Mouse (Mus musculus) lung, embryonic 15.5 days (tissue): ENCODE results near the gene Limk2. TPM values are rescaled to one million over a fixed set of nuclear protein-coding genes. Genes with fewer than 3 reads are reported as not detected.

Source experiments
- ATAC-seq: fragments of 200-750 bp; cut with Nextera tagmentation; 2 replicates; pipeline ENCODE4 v1.8.0; 2017; ENCODE audit warnings: moderate number of reproducible peaks, borderline replicate concordance; ENCODE audit not compliant: low FRiP score, low TSS enrichment; ENCODE audit errors: extremely low read depth
- H3K27ac ChIP-seq: fragments of 300-500 bp; sonication (generic); 2 replicates; pipeline ENCODE4 v1.5.1; 2015; ENCODE audit warnings: moderate library complexity, mild to moderate bottlenecking, inconsistent platforms
- H3K27me3 ChIP-seq: fragments of 300-500 bp; sonication (generic); 2 replicates; pipeline ENCODE4 v1.6.1; 2015; ENCODE audit warnings: inconsistent platforms
- H3K36me3 ChIP-seq: fragments of 300-500 bp; sonication (generic); 2 replicates; pipeline ENCODE4 v1.6.1; 2015; ENCODE audit warnings: inconsistent platforms
- H3K4me1 ChIP-seq: fragments of 300-500 bp; sonication (generic); 2 replicates; pipeline ENCODE4 v1.6.1; 2015; ENCODE audit warnings: inconsistent platforms
- H3K4me2 ChIP-seq: fragments of 300-500 bp; sonication (generic); 2 replicates; pipeline ENCODE4 v1.6.1; 2015; ENCODE audit warnings: inconsistent platforms, mild to moderate bottlenecking, moderate library complexity
- H3K4me3 ChIP-seq: fragments of 300-500 bp; sonication (generic); 2 replicates; pipeline ENCODE4 v1.5.1; 2015; ENCODE audit warnings: mild to moderate bottlenecking, inconsistent platforms
- H3K9ac ChIP-seq: fragments of 300-500 bp; sonication (generic); 2 replicates; pipeline ENCODE4 v1.6.1; 2015; ENCODE audit warnings: inconsistent platforms
- H3K9me3 ChIP-seq: fragments of 300-500 bp; sonication (generic); 2 replicates; pipeline ENCODE4 v1.6.1; 2016; ENCODE audit warnings: inconsistent platforms
- WGBS: fragments of 180-500 bp; shearing (Covaris S2); methylation state at CpG from one replicate; pipeline ENCODE4 v1.1.7; 2015; 5-methylcytosine and 5-hydroxymethylcytosine counted together
- polyA plus RNA-seq: library from polyadenylated mRNA; unstranded; fragments of >200 nt; fragmentation: Nextera tagmentation; extraction: Ambion mirVana; gene quantifications from 2 replicates; pipeline ENCODE4 v1.2.1, GENCODE M21; 2015

Limk2 gene
- polyA plus RNA-seq, 1 experiment from 2014 or later, result 52.0 TPM

DNA sequence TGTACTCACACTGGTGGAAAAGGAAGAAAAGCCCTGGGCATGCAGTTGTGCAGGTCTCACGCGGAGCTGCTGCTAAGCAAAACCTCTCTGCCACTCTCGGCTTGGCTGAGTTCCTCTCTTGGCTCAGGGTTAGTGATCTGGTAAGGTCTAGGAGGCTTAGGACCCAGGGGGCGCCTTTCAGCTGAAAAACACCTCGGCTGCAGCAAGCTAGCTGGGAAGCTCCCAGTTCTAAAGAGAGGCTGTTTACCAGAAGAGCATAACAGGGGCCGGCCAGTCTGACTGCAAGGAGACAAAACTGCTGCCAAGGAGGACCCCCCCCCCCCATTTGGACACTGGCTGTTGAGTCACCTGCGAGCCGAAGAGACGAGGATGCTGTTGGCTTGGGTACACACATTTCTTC lies 78.4 kb downstream of the Limk2 start:
- Histone ChIP-seq H3K4me2 (peak overlapping the region; percentile 97), H3K27ac (peak overlapping the region; percentile 81), H3K27me3 (no peaks in the 10 kb centered on the region), H3K4me1 (peaks cover 39% of the 10 kb centered on the region), H3K4me3 (peak overlapping the region; percentile 47), H3K9ac (peak overlapping the region; percentile 34), H3K9me3 (no peaks in the 10 kb centered on the region), H3K36me3 (no peaks in the 10 kb centered on the region)
- 2% methylated on average over 9 of the region's 9 CpGs for WGBS
- ATAC-seq, result 0 out of 2 replicates have a peak, but pooled peaks have one; percentile 5

GRCm38 (mm10) chr11:3329891-3330451 lies 79.0 kb downstream of the Limk2 start, which contains the start of gene Pik3ip1:
Pik3ip1 (plus strand) TSS chr11:3330401.
- peak within 1 kb of the TSS; percentile 97 for H3K4me2 ChIP-seq
- no peak for ATAC-seq
- peaks cover 33% of the 10 kb centered on the region for H3K4me1 ChIP-seq
- no peaks in the 10 kb centered on the region for H3K36me3 ChIP-seq
- peak within 1 kb of the TSS; percentile 81 for H3K27ac ChIP-seq
- H3K27me3 ChIP-seq, result no peaks in the 10 kb centered on the region
- no peaks in the 10 kb centered on the region for H3K9me3 ChIP-seq
- peak within 1 kb of the TSS; percentile 34 for H3K9ac ChIP-seq
- H3K4me3 ChIP-seq, result peak within 1 kb of the TSS; percentile 47

DNA sequence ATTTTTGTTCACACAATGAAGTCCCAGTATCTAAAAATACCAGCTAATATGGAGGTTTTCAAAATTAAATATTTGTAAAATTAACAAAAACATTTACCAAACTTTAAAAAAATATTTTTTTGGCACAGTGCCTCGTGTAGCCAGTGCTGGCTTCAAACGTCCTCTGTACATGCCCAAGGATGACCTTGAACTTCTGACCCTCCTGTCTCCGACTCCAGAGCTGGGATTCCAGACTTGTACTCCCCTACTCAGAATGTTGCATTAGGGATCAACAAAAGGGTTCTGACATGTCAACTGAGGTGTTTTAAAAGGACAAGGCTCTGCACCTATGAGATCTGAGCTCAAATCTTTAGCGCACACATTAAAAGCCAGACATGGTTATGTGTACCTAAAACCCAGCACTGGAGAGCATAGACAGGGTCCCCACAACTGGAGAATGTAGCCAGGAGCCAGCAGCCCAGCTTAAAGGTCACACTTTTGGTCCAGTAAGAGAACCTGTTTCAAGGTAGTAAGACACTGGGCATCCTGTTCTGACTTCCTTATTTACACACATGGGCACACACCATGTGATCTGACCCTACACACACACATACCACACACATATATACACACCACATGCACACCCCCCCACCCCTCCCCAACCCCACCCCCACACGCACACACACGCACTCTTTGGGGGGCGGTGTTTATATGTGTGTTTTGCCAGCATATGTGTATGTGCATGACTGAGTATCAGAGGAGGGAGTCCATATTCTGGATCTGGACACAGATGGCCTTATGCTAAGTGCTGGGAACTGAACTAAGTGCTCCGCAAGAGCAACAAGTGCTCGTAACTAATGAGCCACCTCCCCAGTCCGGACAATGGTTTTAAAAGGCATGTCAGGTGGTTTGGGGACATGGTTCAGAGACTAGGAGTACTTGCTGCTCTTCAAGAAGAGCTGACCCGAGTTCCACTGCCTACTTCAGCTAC lies 79.9 kb downstream of the Limk2 start:
- H3K9ac ChIP-seq, result no peak overlapping the region
- H3K27me3 ChIP-seq, result no peaks in the 10 kb centered on the region
- 67% methylated on average over 11 of the region's 11 CpGs for WGBS
- ATAC-seq, result no peak
- no peaks in the 10 kb centered on the region for H3K36me3 ChIP-seq
- H3K4me2 ChIP-seq, result no peak overlapping the region
- peaks cover 31% of the 10 kb centered on the region for H3K4me1 ChIP-seq
- H3K9me3 ChIP-seq, result no peaks in the 10 kb centered on the region
- H3K4me3 ChIP-seq, result no peak overlapping the region
- H3K27ac ChIP-seq, result no peak overlapping the region

DNA sequence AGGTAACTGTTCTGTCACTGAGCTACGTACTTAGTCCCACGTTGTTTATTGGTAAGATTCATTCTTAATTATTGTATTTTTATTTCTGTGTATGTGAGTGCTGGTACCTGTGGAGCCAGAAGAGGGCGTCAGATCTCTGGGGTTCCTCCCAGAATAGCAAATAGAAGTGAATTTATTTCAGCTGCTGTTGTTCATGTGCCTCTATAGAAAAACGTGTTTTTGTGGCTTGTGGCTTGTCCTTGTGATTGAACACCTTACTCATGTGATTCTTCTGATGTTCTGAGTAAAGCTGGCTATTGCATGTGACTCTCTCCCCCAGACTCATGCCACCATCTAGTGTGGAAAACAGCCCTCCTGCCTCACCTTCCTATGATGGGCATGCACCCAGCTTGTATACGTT lies 80.7 kb downstream of the Limk2 start:
- no peak overlapping the region for H3K4me2 ChIP-seq
- H3K36me3 ChIP-seq, result no peaks in the 10 kb centered on the region
- 73% methylated on average over 5 of the region's 5 CpGs for whole genome bisulfite sequencing
- peaks cover 31% of the 10 kb centered on the region for H3K4me1 ChIP-seq
- no peak overlapping the region for H3K4me3 ChIP-seq
- H3K27ac ChIP-seq, result no peak overlapping the region
- no peak for ATAC-seq
- no peaks in the 10 kb centered on the region for H3K9me3 ChIP-seq
- no peaks in the 10 kb centered on the region for H3K27me3 ChIP-seq
- H3K9ac ChIP-seq, result no peak overlapping the region

GRCm38 (mm10) chr11:3318286-3318685 lies 90.7 kb downstream of the Limk2 start:
- H3K4me3 ChIP-seq, result no peak overlapping the region
- H3K9ac ChIP-seq, result no peak overlapping the region
- H3K36me3 ChIP-seq, result no peaks in the 10 kb centered on the region; the same call in 1 of the 2 replicates
- no peaks in the 10 kb centered on the region for H3K27me3 ChIP-seq
- H3K4me1 ChIP-seq, result no peaks in the 10 kb centered on the region
- ATAC-seq, result no peak
- no peak overlapping the region for H3K4me2 ChIP-seq
- 89% methylated on average over 3 of the region's 3 CpGs for WGBS
- H3K9me3 ChIP-seq, result no peaks in the 10 kb centered on the region
- H3K27ac ChIP-seq, result no peak overlapping the region

- 33% methylated on average over 2 of the region's 2 CpGs for WGBS
- H3K27me3 ChIP-seq, result no peaks in the 10 kb centered on the region
- no peaks in the 10 kb centered on the region for H3K9me3 ChIP-seq
- H3K36me3 ChIP-seq, result peaks cover 30% of the 10 kb centered on the region
- ATAC-seq, result no peak
- no peak overlapping the region for H3K4me3 ChIP-seq
- no peak overlapping the region for H3K9ac ChIP-seq
- H3K4me1 ChIP-seq, result no peaks in the 10 kb centered on the region
- H3K27ac ChIP-seq, result no peak overlapping the region
- H3K4me2 ChIP-seq, result no peak overlapping the region
Observed at GRCm38 (mm10) chr11:3314148-3314547, 94.8 kb downstream of the Limk2 start.

DNA sequence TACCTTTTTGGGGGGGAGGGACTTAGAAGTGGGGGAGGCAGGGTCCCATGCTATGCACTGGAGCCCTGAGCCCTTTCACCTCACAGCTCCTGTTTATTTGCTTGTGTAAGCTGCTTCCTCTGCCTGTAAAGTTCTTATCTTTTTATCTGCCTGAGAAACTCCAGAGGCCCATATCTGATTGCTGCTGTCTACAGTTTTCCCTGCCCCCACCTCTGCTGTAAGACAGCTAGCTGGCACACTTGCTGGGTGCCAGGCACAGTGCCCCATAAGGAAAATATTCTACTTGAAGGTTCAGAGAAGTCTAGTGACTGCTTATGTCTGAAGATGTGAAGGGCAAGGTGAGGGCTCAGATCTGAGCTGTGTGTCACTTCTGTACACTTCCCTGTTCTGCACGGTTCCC lies 95.7 kb downstream of the Limk2 start:
- 73% methylated on average over 1 of the region's 1 CpGs for WGBS
- Histone ChIP-seq H3K36me3 (peaks cover 38% of the 10 kb centered on the region), H3K9me3 (no peaks in the 10 kb centered on the region), H3K9ac (no peak overlapping the region), H3K27ac (no peak overlapping the region), H3K4me1 (no peaks in the 10 kb centered on the region), H3K4me3 (no peak overlapping the region), H3K4me2 (no peak overlapping the region), H3K27me3 (no peaks in the 10 kb centered on the region)
- no peak; the same call in 1 of the 2 replicates for ATAC-seq

GRCm38 (mm10) chr11:3311586-3312347 lies 97.2 kb downstream of the Limk2 start:
- no peak for ATAC-seq

DNA sequence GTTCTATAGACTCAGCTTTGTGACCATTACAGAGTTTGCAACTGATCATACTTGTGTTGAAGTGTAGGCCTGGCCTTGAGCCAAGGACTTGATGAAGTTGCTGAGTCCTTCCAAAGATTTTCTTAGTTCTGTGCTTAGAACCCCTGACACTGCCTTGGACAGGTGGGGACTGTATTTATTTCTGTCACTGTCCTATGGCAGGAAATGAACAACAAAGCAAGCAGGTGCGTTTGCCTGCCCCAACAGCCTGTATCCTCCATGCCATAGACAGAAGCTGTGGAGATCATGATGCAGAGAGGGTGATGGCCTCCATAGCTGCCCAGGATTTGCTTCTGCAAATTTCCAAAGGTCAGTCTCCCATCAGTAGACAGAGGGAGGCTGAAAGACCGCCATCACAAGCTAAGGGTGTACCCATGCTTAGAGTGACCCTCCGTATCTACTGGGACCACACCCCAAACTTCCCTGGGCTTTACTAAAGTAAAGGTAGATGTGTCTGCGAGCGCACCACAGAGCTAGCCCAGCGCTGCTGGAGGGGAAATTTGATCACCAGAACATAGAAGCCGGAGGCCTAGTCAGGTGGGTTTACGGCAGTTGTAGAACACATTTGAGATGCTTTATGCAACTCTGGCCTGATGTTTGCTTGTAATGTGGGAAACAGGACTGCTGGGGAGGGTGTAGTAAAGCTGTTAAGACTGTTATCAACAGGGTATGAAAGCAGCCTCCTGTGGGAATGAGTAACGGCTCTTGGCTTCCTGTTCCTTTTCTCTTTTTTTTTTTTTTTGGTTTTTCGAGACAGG lies 98.0 kb downstream of the Limk2 start:
- Histone ChIP-seq H3K4me2 (no peak overlapping the region), H3K36me3 (peaks cover 61% of the 10 kb centered on the region), H3K4me3 (no peak overlapping the region), H3K27me3 (no peaks in the 10 kb centered on the region), H3K9ac (no peak overlapping the region), H3K9me3 (no peaks in the 10 kb centered on the region), H3K27ac (no peak overlapping the region), H3K4me1 (no peaks in the 10 kb centered on the region)
- no peak for ATAC-seq
- 75% methylated on average over 10 of the region's 10 CpGs for WGBS

More at GRCm38 (mm10) chr11:3311586-3312347, 97.2 kb downstream of the Limk2 start:
- Histone ChIP-seq H3K9me3 (no peaks in the 10 kb centered on the region), H3K9ac (no peak overlapping the region), H3K4me3 (no peak overlapping the region), H3K27me3 (no peaks in the 10 kb centered on the region), H3K4me2 (no peak overlapping the region), H3K27ac (no peak overlapping the region), H3K4me1 (no peaks in the 10 kb centered on the region), H3K36me3 (peaks cover 54% of the 10 kb centered on the region)
- WGBS, result 84% methylated on average over 10 of the region's 10 CpGs

DNA sequence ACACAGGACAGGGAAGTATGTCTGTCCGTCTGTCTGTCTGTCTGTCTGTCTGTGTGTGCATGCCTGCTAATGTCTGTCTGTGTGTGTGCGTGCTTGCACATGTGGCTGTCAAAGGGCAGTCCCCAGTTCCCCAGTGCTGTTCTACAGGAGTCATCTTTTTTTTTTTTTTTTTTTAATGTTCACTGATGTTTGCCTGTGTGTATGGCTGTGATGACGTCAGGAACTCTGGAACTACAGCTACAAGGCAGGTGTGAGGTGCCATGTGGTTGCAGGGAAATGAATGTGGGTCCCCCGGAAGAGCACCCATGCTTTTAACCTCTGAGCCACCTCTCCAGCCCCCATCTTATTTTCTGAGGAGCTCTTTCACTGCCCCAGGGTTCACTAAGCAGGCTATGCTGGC lies 99.1 kb downstream of the Limk2 start:
- no peak for ATAC-seq
- no peaks in the 10 kb centered on the region for H3K27me3 ChIP-seq
- WGBS, result 89% methylated on average over 4 of the region's 4 CpGs
- H3K9ac ChIP-seq, result no peak overlapping the region
- H3K36me3 ChIP-seq, result peaks cover 72% of the 10 kb centered on the region
- no peak overlapping the region for H3K27ac ChIP-seq
- no peaks in the 10 kb centered on the region for H3K9me3 ChIP-seq
- no peak overlapping the region for H3K4me2 ChIP-seq
- H3K4me1 ChIP-seq, result no peaks in the 10 kb centered on the region
- H3K4me3 ChIP-seq, result no peak overlapping the region

- 82% methylated on average over 3 of the region's 3 CpGs for WGBS
- ATAC-seq, result no peak
- H3K4me2 ChIP-seq, result no peak overlapping the region
- H3K9ac ChIP-seq, result no peak overlapping the region
- peaks cover 91% of the 10 kb centered on the region for H3K36me3 ChIP-seq
- H3K9me3 ChIP-seq, result no peaks in the 10 kb centered on the region
- no peak overlapping the region for H3K27ac ChIP-seq
- H3K27me3 ChIP-seq, result no peaks in the 10 kb centered on the region
- no peak overlapping the region for H3K4me3 ChIP-seq
- H3K4me1 ChIP-seq, result 0 out of 2 replicates have a peak, but pooled peaks cover 5% of the 10 kb centered on the region
Observed at GRCm38 (mm10) chr11:3307875-3308274, 101.1 kb downstream of the Limk2 start.
